Mouse (Mus musculus) megakaryocyte, embryonic 14.5 days (primary cell): Measurements from ENCODE around the gene Gm13275.
"Not testable (repeated sequence)": the region's sequence is repeated elsewhere in the genome, so short reads cannot be mapped to it uniquely, and the experiment has no call there.

Experiments used
- FLI1 ChIP-seq: IDR thresholded peaks from 2 replicates; pipeline ENCODE4 v1.6.1; 2012; ENCODE audit warnings: low read length, inconsistent platforms, mixed read lengths
- GATA1 ChIP-seq: IDR thresholded peaks from 3 replicates; pipeline ENCODE4 v1.6.1; 2012; ENCODE audit warnings: mixed read lengths, low read length, inconsistent platforms, borderline replicate concordance

- TF ChIP-seq GATA1, FLI1: not testable (repeated sequence)
Observed at GRCm38 (mm10) chr4:88791250-88791649, 3.0 kb upstream of the Gm13275 start, which contains the start of gene Gm13278.
